Mouse (Mus musculus) cortical plate, adult 2 months (tissue): ENCODE results near the gene Acnat2. TPM values are rescaled to one million over a fixed set of nuclear protein-coding genes. Genes with fewer than 3 reads are reported as not detected.
"Not testable (repeated sequence)": the region's sequence is repeated elsewhere in the genome, so short reads cannot be mapped to it uniquely, and the experiment has no call there.

Source experiments
- H3K27ac ChIP-seq: fragments of 200-500 bp; 2 replicates; pipeline ENCODE4 v1.5.1; 2012; ENCODE audit warnings: low read length, control low read depth, inconsistent platforms; ENCODE audit not compliant: insufficient read depth
- H3K4me1 ChIP-seq: fragments of 200-500 bp; 2 replicates; pipeline ENCODE4 v1.6.1; 2011; ENCODE audit warnings: low read length; ENCODE audit not compliant: control insufficient read depth, insufficient read depth
- H3K4me3 ChIP-seq: fragments of 200-500 bp; 2 replicates; pipeline ENCODE4 v1.5.1; 2011; ENCODE audit warnings: mild to moderate bottlenecking, low read length, control low read depth; ENCODE audit not compliant: insufficient read depth
- CTCF ChIP-seq: fragments of 200-500 bp; IDR thresholded peaks from 2 replicates; pipeline ENCODE4 v1.5.1; 2011; ENCODE audit warnings: mild to moderate bottlenecking, control low read depth, low read length; ENCODE audit not compliant: insufficient read depth; ENCODE audit errors: extremely low read depth
- POLR2A ChIP-seq: fragments of 200-500 bp; IDR thresholded peaks from 2 replicates; pipeline ENCODE4 v1.6.1; 2011; ENCODE audit warnings: mild to moderate bottlenecking, low read length, control low read depth; ENCODE audit not compliant: insufficient read depth; ENCODE audit errors: extremely low read depth
- polyA plus RNA-seq: library from polyadenylated mRNA; depleted of rRNA; stranded (reverse); fragments of >200 nt; gene quantifications from 2 replicates; pipeline ENCODE4 v1.2.3, GENCODE M21; 2012; rRNA removed

The Acnat2 gene
- polyA plus RNA-seq, 1 experiment = not detected

- Histone ChIP-seq H3K4me3 (no peak overlapping the region), H3K4me1 (no peaks in the 10 kb centered on the region), H3K27ac (no peak overlapping the region)
- TF ChIP-seq CTCF (no peak), POLR2A (no peak)
These were observed 57.5 kb downstream of the Acnat2 start for GRCm38 (mm10) chr4:49350470-49350869.

DNA sequence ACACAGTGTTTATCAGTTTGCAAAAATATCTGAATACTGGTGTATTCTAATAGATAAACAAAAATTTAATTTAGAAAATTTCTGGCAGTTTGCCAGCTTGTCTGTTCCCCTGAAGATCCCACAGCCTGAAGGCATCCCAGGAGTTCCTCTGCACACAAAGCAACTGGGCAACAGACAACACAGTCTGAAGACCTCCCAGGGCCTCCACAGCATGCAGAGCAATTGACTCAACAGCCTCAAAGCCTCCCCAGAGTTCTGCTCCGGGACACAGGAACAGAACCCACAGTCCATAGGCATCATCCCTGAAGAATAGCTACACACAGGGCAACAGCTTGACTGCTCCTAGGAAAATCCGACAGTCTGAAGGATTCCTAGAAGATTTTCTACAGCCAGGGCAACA is 59.3 kb downstream of the Acnat2 start:
- Histone ChIP-seq H3K27ac (no peak overlapping the region), H3K4me1 (no peaks in the 10 kb centered on the region), H3K4me3 (no peak overlapping the region)
- TF ChIP-seq CTCF (no peak), POLR2A (no peak)

DNA sequence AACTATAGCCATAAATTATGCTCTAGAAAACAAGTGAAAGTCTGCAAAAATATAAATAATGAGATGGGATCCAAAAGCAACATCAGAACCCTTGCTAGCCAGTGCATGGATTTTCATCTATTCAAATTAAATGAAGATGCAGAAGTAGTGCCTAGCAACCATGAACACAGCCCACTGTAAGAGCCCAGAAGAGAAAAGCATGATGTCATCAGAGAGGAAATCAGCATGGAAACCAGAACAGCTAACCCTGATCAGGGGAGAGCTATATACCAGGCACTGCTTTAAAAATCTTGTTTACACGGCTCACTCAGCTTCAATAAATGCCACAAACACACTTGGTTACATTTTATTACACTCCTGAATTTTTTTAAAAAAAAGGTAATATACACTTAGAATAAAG is 60.0 kb downstream of the Acnat2 start:
- H3K4me3 ChIP-seq, H3K4me1 ChIP-seq, H3K27ac ChIP-seq: not testable (repeated sequence)

DNA sequence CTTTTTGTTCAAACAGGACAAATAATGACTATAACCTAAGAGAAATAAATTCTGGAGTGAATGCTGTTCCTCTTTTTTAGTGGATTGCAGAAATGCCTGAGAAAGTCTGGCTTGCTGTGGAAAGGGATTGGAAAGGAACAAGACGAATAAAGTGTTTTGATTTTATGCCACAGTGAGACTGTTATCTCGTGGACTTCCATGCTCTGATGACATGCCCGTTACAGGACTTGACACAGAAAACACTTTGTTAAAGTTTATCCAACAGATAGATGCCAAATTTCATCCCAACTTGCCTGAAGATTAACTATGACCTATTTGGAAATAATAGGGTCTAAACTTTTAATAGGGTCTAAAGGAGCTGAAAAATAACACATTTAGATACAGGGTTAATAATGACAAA is 67.9 kb downstream of the Acnat2 start:
- H3K4me1 ChIP-seq, H3K27ac ChIP-seq, H3K4me3 ChIP-seq: not testable (repeated sequence)

GRCm38 (mm10) chr4:49337949-49338348 is 70.0 kb downstream of the Acnat2 start:
- H3K27ac ChIP-seq, H3K4me1 ChIP-seq, H3K4me3 ChIP-seq: not testable (repeated sequence)

Other genes starting within 250 kb of the Acnat2 start
- 0.06 and 0.15 TPM in 2 replicates for gene Acnat1, start 65.8 kb upstream of the Acnat2 start, polyA plus RNA-seq
- gene Baat, start 98.4 kb upstream of the Acnat2 start, polyA plus RNA-seq = 0.13 and 0.23 TPM in 2 replicates
- gene Mrpl50, start 112.9 kb upstream of the Acnat2 start, polyA plus RNA-seq = 17.3 TPM in 2 replicates
- gene Zfp189, start 113.0 kb upstream of the Acnat2 start, polyA plus RNA-seq = 3.3 and 4.1 TPM in 2 replicates
- gene Aldob, start 141.4 kb upstream of the Acnat2 start, polyA plus RNA-seq = 4.3 and 5.7 TPM in 2 replicates
- gene Tmem246, start 189.7 kb upstream of the Acnat2 start, polyA plus RNA-seq = 76.4 and 78.4 TPM in 2 replicates
- 67.1 and 67.7 TPM in 2 replicates for gene Rnf20, start 223.9 kb upstream of the Acnat2 start, polyA plus RNA-seq